Mouse (Mus musculus) liver, postnatal 0 days (tissue): ENCODE results near the gene Fbln1.

Experiments used
- CTCF ChIP-seq: sonication (generic); IDR thresholded peaks from 2 replicates; pipeline ENCODE4 v1.5.1; 2016; ENCODE audit warnings: antibody characterized with exemption, low read depth
- EP300 ChIP-seq: IDR thresholded peaks from 2 replicates; pipeline ENCODE4 v1.6.1; 2016; ENCODE audit warnings: antibody characterized with exemption, low read depth, mild to moderate bottlenecking

- TF ChIP-seq CTCF, result no peak
- TF ChIP-seq EP300, result no peak
These were observed 117.5 kb downstream of the Fbln1 start for GRCm38 (mm10) chr15:85323214-85323613.
